Mouse (Mus musculus) neural tube, embryonic 14.5 days (tissue): ENCODE measurements around the gene Tmem181a. TPM values are rescaled to one million over a fixed set of nuclear protein-coding genes. Genes with fewer than 3 reads are reported as not detected.
"Not testable (repeated sequence)": the region's sequence is repeated elsewhere in the genome, so short reads cannot be mapped to it uniquely, and the experiment has no call there.

Experiments used
- ATAC-seq: fragments of 200-750 bp; cut with Nextera tagmentation; 2 replicates; pipeline ENCODE4 v1.8.0; 2017; ENCODE audit warnings: low read depth, mild to moderate bottlenecking, moderate TSS enrichment, moderate library complexity
- H3K27ac ChIP-seq: fragments of 300-500 bp; sonication (generic); 2 replicates; pipeline ENCODE4 v1.5.1; 2014; ENCODE audit warnings: low read depth, mild to moderate bottlenecking, control low read depth, low read length, moderate library complexity, mixed read lengths
- H3K27me3 ChIP-seq: fragments of 300-500 bp; sonication (generic); 2 replicates; pipeline ENCODE4 v1.6.1; 2014; ENCODE audit warnings: low read length; ENCODE audit not compliant: control insufficient read depth, insufficient read depth
- H3K36me3 ChIP-seq: fragments of 300-500 bp; sonication (generic); 2 replicates; pipeline ENCODE4 v1.6.1; 2014; ENCODE audit warnings: low read length, mixed read lengths; ENCODE audit not compliant: control insufficient read depth, insufficient read depth
- H3K4me1 ChIP-seq: fragments of 300-500 bp; sonication (generic); 2 replicates; pipeline ENCODE4 v1.6.1; 2014; ENCODE audit warnings: low read length; ENCODE audit not compliant: control insufficient read depth, insufficient read depth
- H3K4me2 ChIP-seq: fragments of 300-500 bp; sonication (generic); 2 replicates; pipeline ENCODE4 v1.6.1; 2014; ENCODE audit warnings: mild to moderate bottlenecking, low read depth, low read length, control low read depth
- H3K4me3 ChIP-seq: fragments of 300-500 bp; sonication (generic); 2 replicates; pipeline ENCODE4 v1.5.1; 2014; ENCODE audit warnings: low read depth, low read length, control low read depth, mixed read lengths
- H3K9ac ChIP-seq: fragments of 300-500 bp; sonication (generic); replicated peaks from 2 replicates; pipeline ENCODE4 v1.6.1; 2014; ENCODE audit warnings: low read depth, mild to moderate bottlenecking, control low read depth, low read length, mixed read lengths
- H3K9me3 ChIP-seq: fragments of 300-500 bp; sonication (generic); 2 replicates; pipeline ENCODE4 v1.6.1; 2016; ENCODE audit warnings: low read length; ENCODE audit not compliant: control insufficient read depth
- WGBS: fragments of 180-500 bp; shearing (Covaris S2); extraction: QIAGEN DNeasy Blood & Tissue Kit; methylation state at CpG from one replicate; pipeline ENCODE4 v1.1.7; 2014; 5-methylcytosine and 5-hydroxymethylcytosine counted together
- polyA plus RNA-seq: library from polyadenylated mRNA; unstranded; fragments of >200 nt; fragmentation: Nextera tagmentation; extraction: Ambion mirVana; gene quantifications from 2 replicates; pipeline ENCODE4 v1.2.1, GENCODE M21; 2014

The Tmem181a gene
- 63.1 and 66.8 TPM in 2 replicates for polyA plus RNA-seq

DNA sequence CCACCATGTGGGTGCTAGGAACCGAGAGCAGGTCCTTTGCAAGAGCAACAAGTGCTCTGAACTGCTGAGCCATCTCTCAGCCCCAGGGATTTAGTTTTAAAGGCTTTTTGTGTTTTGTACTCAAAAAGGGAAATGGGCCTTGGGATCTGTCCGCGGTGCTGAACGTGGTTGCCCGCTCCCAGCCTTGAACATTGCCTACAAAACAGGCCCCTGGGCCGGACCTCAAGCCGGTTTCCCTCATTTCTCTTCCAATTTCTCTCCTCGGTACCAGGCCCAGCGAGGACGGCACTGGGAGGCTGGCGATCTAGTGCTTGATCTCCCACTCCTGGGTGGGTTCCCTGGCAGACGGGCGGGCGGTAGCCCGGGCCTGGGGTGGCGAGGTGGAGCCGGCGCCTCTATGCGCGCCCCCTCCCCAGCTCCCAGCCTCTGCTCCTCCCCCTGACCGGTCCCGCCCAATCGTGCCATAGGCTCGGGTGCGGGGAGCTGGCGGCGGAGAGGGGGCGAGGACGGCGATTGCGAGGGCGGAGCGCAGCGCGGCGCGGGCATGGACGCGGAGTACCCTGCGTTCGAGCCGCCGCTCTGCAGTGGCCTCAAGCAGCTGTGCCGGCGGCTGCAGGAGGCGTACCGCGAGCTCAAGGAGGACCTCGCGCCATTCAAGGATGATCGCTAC, at the start of gene Tmem181a:
Gene Tmem181a (plus strand): TSS at position 461 of the 670 bp plus-strand sequence.
- not testable (repeated sequence) for H3K36me3 ChIP-seq, H3K4me1 ChIP-seq, H3K9ac ChIP-seq, H3K27ac ChIP-seq, H3K9me3 ChIP-seq, H3K27me3 ChIP-seq
- peak within 1 kb of the TSS; percentile 30; the same call in 1 of the 2 replicates for H3K4me2 ChIP-seq
- WGBS = no CpG with 5 or more reads among the region's 51 CpGs
- H3K4me3 ChIP-seq = peak within 1 kb of the TSS; percentile 21
- ATAC-seq = peak; percentile 93

GRCm38 (mm10) chr17:6211721-6212120, 44.9 kb upstream of the Tmem181a start:
- Histone ChIP-seq H3K4me1 (no peaks in the 10 kb centered on the region), H3K36me3 (peaks cover 25% of the 10 kb centered on the region), H3K4me2 (no peak overlapping the region), H3K9me3 (no peaks in the 10 kb centered on the region), H3K27ac (no peak overlapping the region), H3K9ac (no peak overlapping the region), H3K27me3 (no peaks in the 10 kb centered on the region), H3K4me3 (no peak overlapping the region)
- 93% methylated on average over 1 of the region's 1 CpGs for WGBS
- ATAC-seq = no peak

GRCm38 (mm10) chr17:6215640-6216039, 41.0 kb upstream of the Tmem181a start:
- H3K9ac ChIP-seq = no peak overlapping the region
- no peak overlapping the region for H3K4me2 ChIP-seq
- H3K4me1 ChIP-seq = no peaks in the 10 kb centered on the region
- H3K9me3 ChIP-seq = no peaks in the 10 kb centered on the region
- H3K27ac ChIP-seq = no peak overlapping the region
- ATAC-seq = no peak
- no peaks in the 10 kb centered on the region for H3K27me3 ChIP-seq
- H3K4me3 ChIP-seq = no peak overlapping the region
- 88% methylated on average over 4 of the region's 4 CpGs for WGBS
- H3K36me3 ChIP-seq = peaks cover 31% of the 10 kb centered on the region

DNA sequence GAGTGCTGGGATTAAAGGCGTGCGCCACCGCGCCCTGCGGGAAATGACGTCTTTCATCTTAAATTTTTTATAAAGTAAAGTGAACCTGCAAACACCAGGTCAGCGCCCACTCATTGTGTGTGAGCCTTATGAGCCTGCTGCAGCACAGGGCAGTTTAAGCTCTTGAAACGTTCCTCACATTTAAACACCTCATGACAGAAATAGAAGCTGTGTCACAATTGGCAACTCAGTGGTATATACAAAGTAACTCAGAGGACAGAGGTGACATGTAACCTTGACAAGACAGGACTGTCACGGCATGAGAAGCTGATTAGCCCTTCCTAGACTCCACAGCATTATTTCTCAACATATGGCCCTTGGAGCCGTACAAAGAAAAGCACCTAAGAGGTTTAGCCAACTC, 40.1 kb upstream of the Tmem181a start:
- WGBS = 96% methylated on average over 10 of the region's 10 CpGs
- ATAC-seq = no peak
- Histone ChIP-seq H3K9me3 (no peaks in the 10 kb centered on the region), H3K27ac (no peak overlapping the region), H3K4me2 (no peak overlapping the region), H3K9ac (no peak overlapping the region), H3K4me1 (no peaks in the 10 kb centered on the region), H3K4me3 (no peak overlapping the region), H3K27me3 (no peaks in the 10 kb centered on the region), H3K36me3 (peaks cover 31% of the 10 kb centered on the region)

- H3K9me3 ChIP-seq, H3K36me3 ChIP-seq, H3K4me3 ChIP-seq, H3K9ac ChIP-seq, H3K4me2 ChIP-seq, H3K4me1 ChIP-seq, H3K27me3 ChIP-seq, ATAC-seq, H3K27ac ChIP-seq: not testable (repeated sequence)
- no CpG with 5 or more reads among the region's 7 CpGs for WGBS
Observed at GRCm38 (mm10) chr17:6232633-6233032, 24.0 kb upstream of the Tmem181a start.

GRCm38 (mm10) chr17:6251298-6251697, 5.4 kb upstream of the Tmem181a start:
- H3K27ac ChIP-seq = not testable (repeated sequence)

GRCm38 (mm10) chr17:6257070-6257456, 403 bp downstream of the Tmem181a start:
- not testable (repeated sequence) for H3K9me3 ChIP-seq, H3K27ac ChIP-seq, H3K9ac ChIP-seq, H3K4me1 ChIP-seq, H3K27me3 ChIP-seq, H3K36me3 ChIP-seq
- 3% methylated on average over 6 of the region's 20 CpGs for WGBS
- peak overlapping the region; percentile 21 for H3K4me3 ChIP-seq
- peak; percentile 58 for ATAC-seq
- peak overlapping the region; percentile 30; the same call in 1 of the 2 replicates for H3K4me2 ChIP-seq

More at GRCm38 (mm10) chr17:6251298-6251697, 5.4 kb upstream of the Tmem181a start:
- H3K9me3 ChIP-seq, H3K9ac ChIP-seq, ATAC-seq, H3K4me3 ChIP-seq, H3K4me2 ChIP-seq, H3K36me3 ChIP-seq, H3K4me1 ChIP-seq, H3K27me3 ChIP-seq: not testable (repeated sequence)
- 100% methylated on average over 1 of the region's 1 CpGs for WGBS

GRCm38 (mm10) chr17:6269876-6270831, 13.5 kb downstream of the Tmem181a start:
- H3K36me3 ChIP-seq, H3K27me3 ChIP-seq, H3K9me3 ChIP-seq, H3K27ac ChIP-seq, H3K4me1 ChIP-seq: not testable (repeated sequence)
- peak; percentile 81 for ATAC-seq
- H3K4me3 ChIP-seq = peak overlapping the region; percentile 38
- H3K9ac ChIP-seq = peak overlapping the region; percentile 47
- 1% methylated on average over 46 of the region's 84 CpGs for whole genome bisulfite sequencing
- H3K4me2 ChIP-seq = peak overlapping the region; percentile 52

DNA sequence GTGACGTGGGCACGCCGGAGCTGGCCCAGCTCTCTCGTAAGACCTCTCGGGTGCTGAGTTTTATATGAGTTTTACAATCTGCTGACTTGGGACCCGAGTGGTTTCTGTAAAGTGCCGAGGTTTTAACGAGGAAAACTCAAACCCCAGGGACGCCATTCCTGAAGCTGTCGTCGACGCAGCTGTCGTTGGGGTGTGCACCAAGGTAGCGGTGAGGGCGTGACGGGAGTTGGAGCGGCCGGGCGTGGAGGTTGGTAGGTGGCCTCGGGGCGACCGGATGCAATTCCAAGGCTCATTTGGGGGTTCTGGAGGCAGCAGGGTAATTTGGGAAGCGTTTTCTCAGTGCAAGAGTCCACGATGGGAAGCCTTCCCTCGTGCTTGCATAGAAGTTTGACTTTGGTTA, 14.2 kb downstream of the Tmem181a start:
- ATAC-seq, H3K4me1 ChIP-seq, H3K27me3 ChIP-seq, H3K27ac ChIP-seq, H3K9me3 ChIP-seq, H3K36me3 ChIP-seq: not testable (repeated sequence)
- Histone ChIP-seq H3K4me3 (peak overlapping the region; percentile 38), H3K9ac (peak overlapping the region; percentile 47), H3K4me2 (peak overlapping the region; percentile 52)
- WGBS = under 1% methylated on average over 23 of the region's 25 CpGs
